9 mouse cellular contexts compared by ENCODE assay signal in genomic region chr4:81764026-81764867, GRCm38 (mm10).
DNase-seq lines count a peak whose midpoint lies in the region; ATAC-seq and TF ChIP-seq lines count a peak whose summit lies in the region.
"Had no signal": no experiment of that assay in that cellular context is flagged by ENCODE, and none has a peak within 500 bp of the region (broad histone marks: within the 10 kb centered on the region; RNA-seq: fewer than 3 reads in every experiment).

No protein-coding gene starts in this region.

- no peak for TF ChIP-seq CTCF in liver, postnatal 0 days (IDR thresholded peaks at IDR 0.05; ENCODE audit: low read depth)

- H3K4me3 ChIP-seq in embryonic facial prominence, embryonic 11.5 days (ENCODE audit: low read depth, low read length), result no peak overlapping the region
- H3K4me3 ChIP-seq in heart, embryonic 10.5 days, result 0 out of 2 replicates have a peak overlapping the region, but pooled peaks have one; percentile 15
- no peak overlapping the region for H3K4me3 ChIP-seq in midbrain, embryonic 14.5 days (replicated peaks; ENCODE audit: low read depth, low read length)
- no peak overlapping the region for H3K4me3 ChIP-seq in liver, postnatal 0 days (ENCODE audit: low read depth, low read length)

- no peaks in the 10 kb centered on the region for H3K9me3 ChIP-seq in embryonic facial prominence, embryonic 11.5 days (replicated peaks; ENCODE audit: control insufficient read depth, low read length)
- H3K9me3 ChIP-seq in heart, embryonic 10.5 days, result no peaks in the 10 kb centered on the region
- H3K9me3 ChIP-seq in midbrain, embryonic 14.5 days (ENCODE audit: control insufficient read depth, low read length), result no peaks in the 10 kb centered on the region
- no peaks in the 10 kb centered on the region for H3K9me3 ChIP-seq in liver, postnatal 0 days (ENCODE audit: low read length)

- 14% methylated on average over 11 of the region's 11 CpGs for WGBS in embryonic facial prominence, embryonic 11.5 days
- 23% methylated on average over 11 of the region's 11 CpGs for WGBS in heart, embryonic 10.5 days
- 16% methylated on average over 11 of the region's 11 CpGs for WGBS in midbrain, embryonic 14.5 days
- whole genome bisulfite sequencing in liver, postnatal 0 days (ENCODE audit: insufficient replicate concordance), result 64% methylated on average over 11 of the region's 11 CpGs

- DNase-seq in heart, adult 11 months, result peak; percentile 96
- no peak for DNase-seq in heart, postnatal 25 days (ENCODE audit: low spot score)
- peak; percentile 43 for DNase-seq in embryonic facial prominence, embryonic 11.5 days (ENCODE audit: low spot score)
- no peak for DNase-seq in heart, embryonic 10.5 days (ENCODE audit: low spot score)
- peak; percentile 15 for DNase-seq in kidney, postnatal 14 days
- DNase-seq in midbrain, embryonic 14.5 days, result peak; percentile 65
- no peak for DNase-seq in urinary bladder, adult 18-20 months (ENCODE audit: low spot score in 2 of 2)
- DNase-seq in liver, postnatal 0 days, result no peak

- no peak for TF ChIP-seq EP300 in liver, postnatal 0 days (IDR thresholded peaks at IDR 0.05; ENCODE audit: low read depth)

- H3K27me3 ChIP-seq in embryonic facial prominence, embryonic 11.5 days (ENCODE audit: control insufficient read depth, insufficient read depth, low read length), result no peaks in the 10 kb centered on the region
- no peaks in the 10 kb centered on the region for H3K27me3 ChIP-seq in heart, embryonic 10.5 days (ENCODE audit: insufficient read depth, poor library complexity, severe bottlenecking)
- no peaks in the 10 kb centered on the region for H3K27me3 ChIP-seq in midbrain, embryonic 14.5 days (ENCODE audit: control insufficient read depth, insufficient read depth, low read length)
- H3K27me3 ChIP-seq in liver, postnatal 0 days (ENCODE audit: insufficient read depth, low read length), result no peaks in the 10 kb centered on the region
- H3K27me3 ChIP-seq: CH12.LX had no signal

- H3K4me2 ChIP-seq in embryonic facial prominence, embryonic 11.5 days (ENCODE audit: low read depth, low read length), result no peak overlapping the region; the same call in 1 of the 2 replicates
- peak overlapping the region; percentile 28 for H3K4me2 ChIP-seq in midbrain, embryonic 14.5 days (ENCODE audit: low read length)
- no peak overlapping the region for H3K4me2 ChIP-seq in liver, postnatal 0 days (ENCODE audit: low read depth, low read length)

- no peak; the same call in 1 of the 2 replicates for ATAC-seq in embryonic facial prominence, embryonic 11.5 days (replicated peaks; ENCODE audit: insufficient number of reproducible peaks, low FRiP score, low TSS enrichment, low read depth)
- ATAC-seq in midbrain, embryonic 14.5 days (ENCODE audit: low FRiP score, low TSS enrichment), result peak; percentile 58
- no peak for ATAC-seq in liver, postnatal 0 days

- intact Hi-C loops in heart, postnatal 25 days (cut with DNase I), result no loop called here

- H3K36me3 ChIP-seq in embryonic facial prominence, embryonic 11.5 days (replicated peaks; ENCODE audit: control insufficient read depth, insufficient read depth, low read depth, low read length), result no peaks in the 10 kb centered on the region
- no peaks in the 10 kb centered on the region for H3K36me3 ChIP-seq in heart, embryonic 10.5 days
- H3K36me3 ChIP-seq in midbrain, embryonic 14.5 days (ENCODE audit: control insufficient read depth, insufficient read depth, low read length), result no peaks in the 10 kb centered on the region
- no peaks in the 10 kb centered on the region for H3K36me3 ChIP-seq in liver, postnatal 0 days (replicated peaks; ENCODE audit: insufficient read depth, low read length)

- peaks cover 5% of the 10 kb centered on the region for H3K4me1 ChIP-seq in embryonic facial prominence, embryonic 11.5 days (ENCODE audit: control insufficient read depth, insufficient read depth, low read length)
- peaks cover 23% of the 10 kb centered on the region for H3K4me1 ChIP-seq in heart, embryonic 10.5 days
- peaks cover 24% of the 10 kb centered on the region for H3K4me1 ChIP-seq in midbrain, embryonic 14.5 days (ENCODE audit: control insufficient read depth, insufficient read depth, low read length)
- H3K4me1 ChIP-seq in liver, postnatal 0 days (ENCODE audit: insufficient read depth), result no peaks in the 10 kb centered on the region

- H3K9ac ChIP-seq in embryonic facial prominence, embryonic 11.5 days (replicated peaks; ENCODE audit: low read length), result peak overlapping the region; percentile 32
- no peak overlapping the region for H3K9ac ChIP-seq in midbrain, embryonic 14.5 days (replicated peaks; ENCODE audit: low read length)
- no peak overlapping the region for H3K9ac ChIP-seq in liver, postnatal 0 days (replicated peaks)

- H3K27ac ChIP-seq in embryonic facial prominence, embryonic 11.5 days (replicated peaks; ENCODE audit: low read depth, low read length), result peak overlapping the region; percentile 28; the same call in 1 of the 2 replicates
- peak overlapping the region; percentile 82 for H3K27ac ChIP-seq in heart, embryonic 10.5 days
- H3K27ac ChIP-seq in midbrain, embryonic 14.5 days (replicated peaks; ENCODE audit: low read depth, low read length), result peak overlapping the region; percentile 54
- no peak overlapping the region for H3K27ac ChIP-seq in liver, postnatal 0 days (ENCODE audit: low read depth)

Comparison
In these comparisons a context has a peak if more than half of its experiments do, and no peak if none do; other contexts are left out.
1. DNase-seq: peak in heart, adult 11 months (single experiment), embryonic facial prominence, embryonic 11.5 days (single experiment), kidney, postnatal 14 days (single experiment) and midbrain, embryonic 14.5 days (single experiment); none in heart, postnatal 25 days (single experiment), heart, embryonic 10.5 days (single experiment), urinary bladder, adult 18-20 months (0 of 2) and liver, postnatal 0 days (single experiment).